Mouse (Mus musculus) right cerebral cortex, postnatal 25 days (tissue): ENCODE data around the gene Sipa1l3.

Source experiments
- DNase-seq: peaks from one replicate; pipeline ENCODE4 v3.0.0; 2022

Gene Sipa1l3

GRCm38 (mm10) chr7:29441151-29441550 lies 77.3 kb downstream of the Sipa1l3 start:
- DNase-seq, result no peak

GRCm38 (mm10) chr7:29438655-29439282 lies 79.7 kb downstream of the Sipa1l3 start:
- no peak for DNase-seq

- DNase-seq, result no peak
Measured at GRCm38 (mm10) chr7:29438204-29438603, 80.2 kb downstream of the Sipa1l3 start.

- no peak for DNase-seq
Measured at GRCm38 (mm10) chr7:29437072-29437471, 81.4 kb downstream of the Sipa1l3 start.

- DNase-seq, result no peak
Measured at GRCm38 (mm10) chr7:29434313-29435035, 84.0 kb downstream of the Sipa1l3 start.

- no peak for DNase-seq
Measured at GRCm38 (mm10) chr7:29433725-29434124, 84.7 kb downstream of the Sipa1l3 start.

- DNase-seq, result no peak
Measured at GRCm38 (mm10) chr7:29432947-29433553, 85.4 kb downstream of the Sipa1l3 start.

- DNase-seq, result no peak
Measured at GRCm38 (mm10) chr7:29432180-29432946, 86.1 kb downstream of the Sipa1l3 start.

- no peak for DNase-seq
Measured at GRCm38 (mm10) chr7:29430739-29431211, 87.7 kb downstream of the Sipa1l3 start.

- DNase-seq, result no peak
Measured at GRCm38 (mm10) chr7:29426056-29426455, 92.4 kb downstream of the Sipa1l3 start.

- peak; percentile 34 for DNase-seq
Measured at GRCm38 (mm10) chr7:29425413-29425827, 93.0 kb downstream of the Sipa1l3 start.

- DNase-seq, result no peak
Measured at GRCm38 (mm10) chr7:29424690-29425089, 93.8 kb downstream of the Sipa1l3 start.

- no peak for DNase-seq
Measured at GRCm38 (mm10) chr7:29421909-29422244, 96.6 kb downstream of the Sipa1l3 start.

GRCm38 (mm10) chr7:29421240-29421908 lies 97.1 kb downstream of the Sipa1l3 start:
- no peak for DNase-seq

GRCm38 (mm10) chr7:29419836-29420235 lies 98.6 kb downstream of the Sipa1l3 start:
- no peak for DNase-seq

GRCm38 (mm10) chr7:29418231-29418630 lies 100.2 kb downstream of the Sipa1l3 start:
- no peak for DNase-seq

- no peak for DNase-seq
Measured at GRCm38 (mm10) chr7:29417332-29418069, 100.9 kb downstream of the Sipa1l3 start.

- DNase-seq, result no peak
Measured at GRCm38 (mm10) chr7:29416906-29417305, 101.5 kb downstream of the Sipa1l3 start.

GRCm38 (mm10) chr7:29411838-29412580 lies 106.4 kb downstream of the Sipa1l3 start:
- no peak for DNase-seq

- DNase-seq, result no peak
Measured at GRCm38 (mm10) chr7:29411216-29411816, 107.1 kb downstream of the Sipa1l3 start.

- DNase-seq, result no peak
Measured at GRCm38 (mm10) chr7:29410402-29410801, 108.0 kb downstream of the Sipa1l3 start.
